Mouse (Mus musculus) MEL (cell line): ENCODE data around the gene Ptpn1. TPM values are rescaled to one million over a fixed set of nuclear protein-coding genes. Genes with fewer than 3 reads are reported as not detected.

Experiments used
- DNase-seq: peaks from one replicate; pipeline ENCODE4 v3.0.0; 2011; ENCODE audit warnings: low read depth, low spot score
- H3K27ac ChIP-seq: 2 replicates; pipeline ENCODE4 v1.5.1; 2012; ENCODE audit warnings: low read depth, mild to moderate bottlenecking, control low read depth, low read length, moderate library complexity; ENCODE audit not compliant: control insufficient read depth
- H3K27me3 ChIP-seq, 2 experiments: fragments of 150-350 bp in 1 of 2; sonication (generic) in 1 of 2; 2 replicates each; pipeline ENCODE4 v1.6.1; 2012; ENCODE audit warnings: low read length in 2 of 2, mild to moderate bottlenecking in 2 of 2, improper control_type of control experiment in 1 of 2, moderate library complexity in 1 of 2; ENCODE audit not compliant: insufficient read depth in 2 of 2, control insufficient read depth in 1 of 2
- H3K36me3 ChIP-seq, 2 experiments: 2 replicates each; pipeline ENCODE4 v1.6.1; 2012 to 2014; ENCODE audit warnings: low read length in 2 of 2, improper control_type of control experiment in 1 of 2, inconsistent platforms in 1 of 2, mild to moderate bottlenecking in 1 of 2; ENCODE audit not compliant: insufficient read depth in 2 of 2, control insufficient read depth in 1 of 2
- H3K4me1 ChIP-seq, 2 experiments: fragments of 150-350 bp in 1 of 2; sonication (generic) in 1 of 2; 2 replicates each; pipeline ENCODE4 v1.6.1; 2012; ENCODE audit warnings: low read length in 2 of 2, improper control_type of control experiment in 1 of 2, mild to moderate bottlenecking in 1 of 2; ENCODE audit not compliant: insufficient read depth in 2 of 2, control insufficient read depth in 1 of 2
- H3K4me3 ChIP-seq, 2 experiments: fragments of 150-350 bp in 1 of 2; sonication (generic) in 1 of 2; 2 replicates each; pipeline ENCODE4 v1.5.1; 2012; ENCODE audit warnings: low read depth in 2 of 2, low read length in 2 of 2, mild to moderate bottlenecking in 2 of 2, moderate library complexity in 2 of 2, control low read depth in 1 of 2, improper control_type of control experiment in 1 of 2; ENCODE audit not compliant: control insufficient read depth in 1 of 2, insufficient read depth in 1 of 2
- H3K79me2 ChIP-seq: 2 replicates; pipeline ENCODE4 v1.6.1; 2012; ENCODE audit warnings: mild to moderate bottlenecking, low read length, moderate library complexity; ENCODE audit not compliant: control insufficient read depth, poor library complexity, insufficient read depth
- H3K9ac ChIP-seq: 2 replicates; pipeline ENCODE4 v1.6.1; 2012; ENCODE audit warnings: low read depth, mild to moderate bottlenecking, control low read depth, low read length, moderate library complexity; ENCODE audit not compliant: control insufficient read depth, poor library complexity, severe bottlenecking
- H3K9me3 ChIP-seq: fragments of 150-350 bp; sonication (generic); replicated peaks from 2 replicates; pipeline ENCODE4 v1.6.1; 2012; ENCODE audit warnings: mild to moderate bottlenecking, low read length, improper control_type of control experiment, moderate library complexity; ENCODE audit not compliant: insufficient read depth
- BHLHE40 ChIP-seq: IDR thresholded peaks from 2 replicates; pipeline ENCODE4 v1.6.1; 2012; ENCODE audit warnings: low read depth, mild to moderate bottlenecking, inconsistent platforms, low read length, improper control_type of control experiment, borderline replicate concordance
- CHD2 ChIP-seq: IDR thresholded peaks from 2 replicates; pipeline ENCODE4 v1.6.1; 2011; ENCODE audit warnings: low read length, improper control_type of control experiment
- ELF1 ChIP-seq: IDR thresholded peaks from 2 replicates; pipeline ENCODE4 v1.6.1; 2014; ENCODE audit warnings: low read depth, mild to moderate bottlenecking, inconsistent platforms, low read length, improper control_type of control experiment, moderate library complexity
- EP300 ChIP-seq, 2 experiments: IDR thresholded peaks; 2 replicates each; pipeline ENCODE4 v1.6.1; 2011; ENCODE audit warnings: improper control_type of control experiment in 2 of 2, low read length in 2 of 2, low read depth in 1 of 2, mild to moderate bottlenecking in 1 of 2
- GATA1 ChIP-seq: IDR thresholded peaks from 2 replicates; pipeline ENCODE4 v1.6.1; 2011; ENCODE audit warnings: low read depth, low read length, improper control_type of control experiment
- HCFC1 ChIP-seq: IDR thresholded peaks from 2 replicates; pipeline ENCODE4 v1.6.1; 2012; ENCODE audit warnings: low read depth, mild to moderate bottlenecking, inconsistent platforms, low read length, improper control_type of control experiment, moderate library complexity
- MAZ ChIP-seq: IDR thresholded peaks from 2 replicates; pipeline ENCODE4 v1.6.1; 2012; ENCODE audit warnings: low read depth, mild to moderate bottlenecking, inconsistent platforms, low read length, improper control_type of control experiment
- MYB ChIP-seq: IDR thresholded peaks from 2 replicates; pipeline ENCODE4 v1.6.1; 2011; ENCODE audit warnings: mild to moderate bottlenecking, low read depth, low read length, improper control_type of control experiment
- NELFE ChIP-seq: IDR thresholded peaks from 2 replicates; pipeline ENCODE4 v1.6.1; 2011; ENCODE audit warnings: low read depth, low read length, improper control_type of control experiment
- NRF1 ChIP-seq: IDR thresholded peaks from 2 replicates; pipeline ENCODE4 v1.6.1; 2014; ENCODE audit warnings: low read depth, mild to moderate bottlenecking, inconsistent platforms, low read length, improper control_type of control experiment, moderate library complexity; ENCODE audit not compliant: poor library complexity, insufficient read depth, severe bottlenecking
- POLR2AphosphoS2 ChIP-seq: IDR thresholded peaks from 2 replicates; pipeline ENCODE4 v1.6.1; 2011; ENCODE audit warnings: low read length, improper control_type of control experiment
- SIN3A ChIP-seq: IDR thresholded peaks from 2 replicates; pipeline ENCODE4 v1.6.1; 2012; ENCODE audit warnings: low read length, improper control_type of control experiment, inconsistent platforms
- TAL1 ChIP-seq: IDR thresholded peaks from 2 replicates; pipeline ENCODE4 v1.6.1; 2012; ENCODE audit warnings: mild to moderate bottlenecking, inconsistent platforms, low read length, moderate library complexity, mixed read lengths
- TBP ChIP-seq: IDR thresholded peaks from 2 replicates; pipeline ENCODE4 v1.8.0; 2011; ENCODE audit warnings: low read depth, low read length, improper control_type of control experiment
- TCF12 ChIP-seq: IDR thresholded peaks from 2 replicates; pipeline ENCODE4 v1.6.1; 2014; ENCODE audit warnings: low read depth, mild to moderate bottlenecking, inconsistent platforms, low read length, improper control_type of control experiment, moderate library complexity
- USF1 ChIP-seq: IDR thresholded peaks from 2 replicates; pipeline ENCODE4 v1.6.1; 2014; ENCODE audit warnings: low read depth, mild to moderate bottlenecking, inconsistent platforms, low read length, improper control_type of control experiment, moderate library complexity
- USF2 ChIP-seq, 2 experiments: IDR thresholded peaks; 2 replicates each; pipeline ENCODE4 v1.6.1; 2011 to 2012; ENCODE audit warnings: improper control_type of control experiment in 2 of 2, low read length in 2 of 2, borderline replicate concordance in 1 of 2, inconsistent platforms in 1 of 2, low read depth in 1 of 2, mild to moderate bottlenecking in 1 of 2; ENCODE audit not compliant: insufficient read depth in 1 of 2
- ZKSCAN1 ChIP-seq: IDR thresholded peaks from 2 replicates; pipeline ENCODE4 v1.6.1; 2012; ENCODE audit warnings: low read depth, mild to moderate bottlenecking, inconsistent platforms, low read length, improper control_type of control experiment, moderate library complexity
- ZMIZ1 ChIP-seq: IDR thresholded peaks from 2 replicates; pipeline ENCODE4 v1.6.1; 2012; ENCODE audit warnings: low read depth, mild to moderate bottlenecking, inconsistent platforms, low read length, improper control_type of control experiment, moderate library complexity
- polyA plus RNA-seq, 2 experiments: library from polyadenylated mRNA; stranded (reverse) in 1 of 2; unstranded in 1 of 2; fragments of >175 nt in 1 of 2; fragments of >200 nt in 1 of 2; gene quantifications; 2 replicates each; pipeline versions ENCODE4 v1.2.1 to v1.2.4; 2012; ENCODE audit warnings: low replicate concordance in 2 of 2, low read depth in 1 of 2; ENCODE audit not compliant: insufficient read length in 2 of 2, insufficient read depth in 1 of 2, missing spikeins in 1 of 2
- total RNA-seq: library from RNA; depleted of rRNA; stranded (reverse); fragments of 300-350 nt; gene quantifications from 2 replicates; pipeline ENCODE4 v1.2.3, GENCODE M21; 2012

Ptpn1 gene
- total and polyA plus RNA-seq, 3 experiments: 55.3 to 62.9 TPM; not detected in 1

GRCm38 (mm10) chr2:167920041-167920440 lies 11.8 kb upstream of the Ptpn1 start:
- H3K4me3 ChIP-seq: no peak overlapping the region
- H3K27ac ChIP-seq: no peak overlapping the region
- H3K27me3 ChIP-seq: no peaks in the 10 kb centered on the region
- no peak overlapping the region for H3K9ac ChIP-seq
- H3K9me3 ChIP-seq: no peaks in the 10 kb centered on the region
- no peak for TF ChIP-seq POLR2AphosphoS2
- no peak for TF ChIP-seq USF2 (IDR thresholded peaks at IDR 0.05; ENCODE audit: borderline replicate concordance in 1 of 2, insufficient read depth in 1 of 2, low read depth in 1 of 2, low read length in 2 of 2)
- TF ChIP-seq HCFC1: no peak
- no peak for TF ChIP-seq TCF12
- TF ChIP-seq NRF1: no peak
- no peak for TF ChIP-seq MYB
- TF ChIP-seq GATA1: no peak
- TF ChIP-seq CHD2: no peak
- no peak for TF ChIP-seq ZMIZ1
- TF ChIP-seq ZKSCAN1: no peak
- no peak for TF ChIP-seq TAL1
- no peak for TF ChIP-seq EP300 (IDR thresholded peaks at IDR 0.05; ENCODE audit: low read depth in 1 of 2, low read length in 2 of 2)
- no peak for TF ChIP-seq ELF1
- no peak for TF ChIP-seq MAZ
- no peak for TF ChIP-seq TBP
- TF ChIP-seq BHLHE40: no peak
- no peak for TF ChIP-seq SIN3A
- no peak for TF ChIP-seq USF1
- no peaks in the 10 kb centered on the region for H3K36me3 ChIP-seq
- H3K79me2 ChIP-seq: no peaks in the 10 kb centered on the region
- no peak for DNase-seq
- H3K4me1 ChIP-seq: peaks cover 0 to 5% of the 10 kb centered on the region in 2 experiments; a peak in 1 of 4 replicates

GRCm38 (mm10) chr2:167920960-167921495 lies 10.8 kb upstream of the Ptpn1 start:
- peaks cover 0 to 11% of the 10 kb centered on the region in 2 experiments; a peak in 2 of 4 replicates for H3K4me1 ChIP-seq

More at GRCm38 (mm10) chr2:167920960-167921495, 10.8 kb upstream of the Ptpn1 start:
- no peak for DNase-seq
- Histone ChIP-seq H3K4me3 (no peak overlapping the region), H3K9me3 (no peaks in the 10 kb centered on the region), H3K36me3 (peaks cover 0 to 5% of the 10 kb centered on the region in 2 experiments; a peak in 2 of 4 replicates), H3K9ac (no peak overlapping the region), H3K27ac (no peak overlapping the region), H3K27me3 (no peaks in the 10 kb centered on the region), H3K79me2 (no peaks in the 10 kb centered on the region)
- TF ChIP-seq EP300 (IDR thresholded peaks at IDR 0.05; ENCODE audit: low read depth in 1 of 2, low read length in 2 of 2): no peak
- TF ChIP-seq NELFE: no peak
- TF ChIP-seq ZKSCAN1: no peak
